Mouse (Mus musculus): Measurements from ENCODE around the gene Rptor.

Rptor gene

DNA sequence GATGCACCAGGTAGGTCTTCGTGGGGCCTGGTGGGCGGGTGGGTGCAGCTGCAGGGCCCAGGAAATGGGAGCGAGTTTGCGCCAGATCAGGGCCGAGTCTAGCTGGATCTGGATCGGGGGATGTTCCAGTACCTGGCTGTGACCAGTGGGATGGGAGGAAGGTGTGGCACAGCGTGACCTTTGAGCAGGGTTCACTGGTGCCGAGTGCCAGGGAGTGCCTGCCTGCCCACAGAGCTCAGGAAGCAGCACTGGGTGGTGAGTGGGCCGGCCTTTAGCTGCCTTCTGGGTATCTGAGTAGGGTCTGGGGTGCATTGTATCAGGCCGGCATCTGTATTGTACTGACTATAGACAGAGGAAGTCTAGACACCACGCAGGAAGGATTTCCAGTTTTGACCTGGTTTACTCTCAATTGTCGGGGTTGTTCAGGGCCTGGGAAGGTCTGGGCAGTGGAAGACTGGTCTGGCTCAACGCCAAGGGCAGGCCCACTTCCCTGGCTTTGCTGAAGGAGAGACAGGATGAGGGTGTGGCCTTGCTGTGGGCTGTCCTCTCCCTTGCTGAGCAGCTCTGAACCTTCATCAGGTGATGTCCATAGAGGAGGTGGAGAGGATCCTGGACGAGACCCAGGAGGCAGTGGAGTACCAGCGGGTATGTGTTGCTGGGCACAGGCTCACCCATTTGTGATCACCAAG is 313.5 kb downstream of the Rptor start:
- DNase-seq, result no peak

DNA sequence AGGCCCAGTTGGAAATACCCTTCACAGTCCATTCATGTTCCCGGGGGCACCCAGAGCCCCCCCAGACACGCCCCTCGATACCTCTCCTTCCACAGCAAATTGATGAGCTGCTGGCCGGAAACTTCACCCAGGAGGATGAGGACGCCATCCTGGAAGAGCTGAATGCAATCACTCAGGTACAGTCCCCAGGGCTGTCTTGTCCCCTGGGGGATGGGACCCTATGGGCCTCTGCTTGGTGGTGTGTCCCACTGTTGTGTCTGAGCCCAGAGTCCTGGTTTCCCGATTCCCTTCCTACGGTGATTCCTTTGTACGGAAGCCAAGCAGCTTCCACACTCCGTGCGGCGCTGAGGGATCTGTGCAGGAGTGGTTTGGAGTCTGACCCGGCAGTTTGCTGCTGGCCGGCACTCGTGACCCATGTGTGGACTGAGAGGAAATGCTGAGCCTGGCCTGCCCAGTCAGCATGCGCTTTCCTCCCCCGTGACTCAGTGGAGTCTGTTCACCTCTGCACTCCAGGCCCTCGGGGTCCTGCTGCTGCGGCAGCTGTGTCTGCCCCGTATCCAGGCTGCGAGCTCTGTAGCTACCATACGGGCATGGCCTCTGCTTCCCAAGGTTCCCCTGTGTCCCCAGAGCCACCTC is 314.2 kb downstream of the Rptor start:
- DNase-seq, result no peak

DNA sequence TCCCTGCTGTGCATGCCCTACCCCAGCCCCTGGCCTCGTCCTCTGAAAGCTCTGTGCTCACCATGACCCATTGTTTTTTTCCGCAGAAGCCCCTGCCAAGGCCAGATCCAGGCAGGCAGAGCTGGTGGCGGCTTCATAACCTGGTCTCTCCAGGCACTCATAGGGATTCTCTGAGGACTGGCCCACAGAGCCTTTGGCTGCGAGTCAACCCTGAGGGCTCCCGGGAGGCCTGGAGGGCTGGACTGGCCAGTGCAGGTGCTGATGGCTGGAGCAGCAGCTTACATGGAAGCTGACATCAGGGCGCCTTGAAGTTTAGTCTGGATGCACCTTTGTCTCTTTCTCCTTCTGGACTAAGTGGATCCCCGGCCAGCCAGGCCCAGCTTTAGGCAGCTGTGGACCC is 315.8 kb downstream of the Rptor start:
- DNase-seq, result no peak

DNA sequence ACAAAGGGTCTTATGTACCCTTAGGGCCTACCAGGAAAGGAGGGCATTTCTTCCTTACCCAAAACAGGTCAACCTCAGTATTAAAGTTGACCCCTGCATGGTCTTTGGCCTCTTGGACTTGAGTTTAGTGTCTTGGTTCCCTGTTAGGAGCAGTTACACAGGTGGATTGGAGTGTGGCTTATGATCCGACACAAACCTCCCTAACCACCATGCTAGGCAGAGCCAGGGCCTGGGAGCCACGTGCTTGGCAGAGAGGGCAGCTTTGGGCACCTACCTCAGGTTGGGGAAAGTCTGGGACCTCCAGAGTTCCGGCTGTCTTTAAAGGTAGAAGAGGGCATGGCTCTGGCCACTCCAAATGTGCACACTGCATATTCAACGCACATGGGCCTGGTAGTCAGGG is 316.7 kb downstream of the Rptor start:
- DNase-seq, result no peak

DNA sequence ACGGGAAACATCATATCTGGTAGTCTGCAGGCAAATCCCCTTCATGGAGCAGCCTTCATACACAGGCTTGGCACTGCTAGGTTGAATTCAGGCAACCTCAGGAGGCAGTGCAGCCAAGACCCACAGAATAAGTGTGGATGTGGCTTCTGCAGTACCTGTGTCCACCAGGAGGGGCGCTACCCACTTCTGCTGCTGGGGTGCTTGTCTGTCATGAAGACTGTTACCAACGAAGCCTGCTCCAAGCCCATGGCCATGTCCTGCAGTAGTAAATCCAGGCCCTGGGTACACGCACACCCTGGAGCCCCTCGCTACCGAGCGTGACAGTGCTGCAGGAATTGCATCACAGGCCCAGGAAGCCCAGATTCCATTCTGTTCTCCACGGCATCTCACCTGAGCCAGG is 317.2 kb downstream of the Rptor start:
- peak; percentile 62 for DNase-seq

DNA sequence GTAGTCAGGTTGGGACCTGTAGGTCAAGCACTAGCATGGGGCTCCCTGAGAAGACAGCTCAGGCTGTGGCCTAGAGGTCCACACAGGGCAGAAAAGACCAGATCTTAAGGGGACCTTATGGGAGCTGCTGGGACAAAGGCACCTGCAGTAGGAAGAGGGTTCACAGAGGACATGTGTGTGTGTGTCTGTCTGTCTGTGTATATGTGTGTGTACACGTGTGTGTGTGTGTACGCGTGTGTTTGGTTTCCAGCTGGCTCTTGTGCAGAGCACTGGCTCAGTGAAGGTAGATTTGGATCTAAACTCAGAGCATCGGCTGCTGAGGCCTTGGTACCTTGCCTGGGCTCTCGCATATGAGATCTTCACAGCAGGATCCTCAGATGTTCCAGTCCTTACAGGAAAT is 318.0 kb downstream of the Rptor start:
- DNase-seq, result no peak

DNA sequence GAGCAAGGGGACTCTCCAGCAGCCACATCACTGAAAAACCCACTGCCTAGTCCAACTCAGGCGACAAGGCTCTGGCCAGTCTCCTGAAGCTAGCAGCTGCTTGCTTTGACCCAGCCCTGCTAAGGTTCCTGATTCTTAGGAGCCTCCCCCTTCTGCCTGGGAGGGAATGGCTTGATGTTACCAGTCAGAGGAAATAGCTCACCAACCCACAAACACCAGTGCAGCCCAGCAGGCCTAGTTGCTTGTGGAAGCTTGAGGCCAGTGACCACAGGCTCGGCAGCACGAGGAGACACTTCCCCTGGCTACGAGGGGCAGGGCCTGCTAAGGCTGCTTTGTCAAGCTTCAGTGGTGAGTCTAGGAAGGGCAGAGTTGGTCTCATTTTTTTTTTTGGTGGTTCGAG is 322.5 kb downstream of the Rptor start:
- no peak for DNase-seq

DNA sequence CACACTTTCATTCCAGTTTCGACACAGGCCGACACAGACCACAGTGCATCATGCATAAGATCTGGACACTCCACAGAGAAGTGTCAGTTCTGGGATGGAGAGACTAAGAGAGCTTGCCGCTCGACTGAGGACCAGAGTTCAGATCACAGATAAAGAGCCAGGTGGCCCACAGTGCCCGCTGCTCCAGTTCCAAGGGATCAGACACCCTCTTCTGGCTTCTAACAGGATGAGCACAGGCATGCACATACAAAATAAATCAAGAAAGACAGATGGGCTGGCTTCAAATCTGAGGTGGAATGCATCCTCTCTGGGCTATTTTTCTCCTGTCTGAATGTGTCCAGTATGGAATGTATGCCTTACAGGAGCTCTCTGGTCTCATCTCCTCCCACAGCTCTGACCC is 324.1 kb downstream of the Rptor start:
- DNase-seq, result no peak

DNA sequence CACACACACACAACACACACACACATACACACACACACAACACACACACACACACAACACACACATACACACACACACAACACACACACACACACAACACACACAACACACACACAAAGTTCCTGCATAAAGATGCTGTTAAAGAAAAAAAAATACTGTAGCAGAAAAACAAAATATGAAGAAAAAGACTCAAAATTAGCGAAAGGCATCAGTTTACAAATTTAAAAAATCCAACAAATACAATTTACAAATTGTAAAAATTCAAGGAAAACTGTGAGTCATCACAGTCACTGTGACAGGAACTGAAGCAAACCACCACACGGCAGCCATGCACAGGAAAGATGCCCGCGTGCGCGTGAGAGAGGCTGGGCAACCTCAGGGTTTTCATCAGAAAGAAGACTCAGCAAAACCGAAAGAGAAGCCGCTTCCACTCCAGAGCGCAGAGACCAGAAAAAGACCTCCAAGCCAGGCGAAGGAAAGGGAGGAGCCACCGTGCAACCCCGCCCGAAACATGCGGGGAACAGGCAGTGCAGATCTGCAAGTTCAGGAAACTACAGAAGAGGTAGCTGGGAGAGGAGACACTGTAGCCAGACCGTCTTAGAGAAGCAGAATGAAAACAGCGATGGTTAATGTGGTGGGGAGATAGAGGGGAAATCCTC is 325.4 kb downstream of the Rptor start:
- DNase-seq, result no peak

DNA sequence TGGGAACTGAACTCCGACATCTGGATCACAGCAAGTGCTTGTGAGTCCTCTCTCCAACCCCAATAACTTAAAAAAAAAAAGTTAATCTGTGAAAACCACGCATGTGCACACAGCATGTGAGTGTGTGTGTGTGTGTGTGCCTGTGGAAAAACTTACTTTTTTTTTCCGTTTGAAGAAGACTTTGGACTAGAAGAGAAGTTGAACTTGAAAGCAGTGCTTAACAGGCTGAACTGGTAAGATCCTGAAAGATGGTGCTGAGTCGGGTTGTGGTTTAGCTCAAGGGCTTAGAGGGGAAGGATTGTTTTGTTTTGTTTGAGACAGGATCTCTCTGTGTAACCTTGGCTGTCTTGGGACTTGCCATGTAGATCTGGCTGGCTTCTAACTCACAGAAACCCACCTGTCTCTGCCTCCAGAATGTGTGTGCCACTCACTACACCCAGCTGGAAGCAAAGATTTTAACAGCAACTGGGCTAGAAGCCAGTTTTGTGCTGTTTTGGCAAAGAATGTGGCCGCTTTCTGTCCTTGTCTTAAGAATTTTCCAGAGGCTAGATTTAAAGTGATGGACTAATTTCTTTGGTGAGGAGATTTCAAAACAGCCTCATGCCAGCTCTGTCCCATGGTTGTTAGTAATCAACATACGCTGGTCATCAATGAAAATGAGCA is 327.0 kb downstream of the Rptor start:
- no peak for DNase-seq

DNA sequence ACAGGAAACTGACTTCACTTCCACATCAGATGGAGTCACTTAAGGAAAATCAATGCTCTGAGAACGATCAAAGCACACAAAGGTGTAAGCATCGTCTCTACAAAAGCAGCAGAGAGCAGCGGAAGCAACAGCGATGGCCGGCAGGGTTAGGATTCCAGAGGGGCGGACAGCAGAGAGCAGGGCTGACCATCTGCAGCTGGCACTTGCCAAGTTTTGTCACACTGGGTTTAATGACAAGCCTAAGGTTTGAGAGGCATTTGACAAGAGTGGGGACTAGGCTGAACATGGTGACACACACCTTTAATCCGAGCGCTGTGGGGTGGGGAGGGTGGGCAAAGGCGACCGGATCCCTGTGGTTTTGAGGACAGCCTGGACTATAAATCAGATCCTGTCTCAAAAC is 329.1 kb downstream of the Rptor start:
- DNase-seq, result no peak

DNA sequence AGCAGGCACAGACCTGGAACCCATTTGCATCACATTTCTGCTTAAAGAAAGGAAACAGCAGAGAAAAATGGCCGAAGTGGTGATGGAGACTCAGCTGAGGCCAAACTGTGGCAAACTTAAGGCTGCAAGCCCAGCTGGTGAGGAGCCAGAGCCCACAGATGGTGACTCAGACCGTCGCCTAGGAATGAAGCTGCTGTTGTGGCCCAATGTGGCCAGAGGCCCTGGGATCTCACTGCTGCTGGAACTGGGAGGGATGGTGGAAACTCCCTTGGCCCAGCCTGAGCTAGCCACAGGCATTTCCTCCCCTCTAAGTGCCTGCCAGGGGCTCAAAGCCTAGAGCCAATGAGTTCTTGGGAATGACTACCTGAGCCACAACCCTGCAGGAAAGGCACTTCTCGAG is 330.4 kb downstream of the Rptor start:
- no peak for DNase-seq

DNA sequence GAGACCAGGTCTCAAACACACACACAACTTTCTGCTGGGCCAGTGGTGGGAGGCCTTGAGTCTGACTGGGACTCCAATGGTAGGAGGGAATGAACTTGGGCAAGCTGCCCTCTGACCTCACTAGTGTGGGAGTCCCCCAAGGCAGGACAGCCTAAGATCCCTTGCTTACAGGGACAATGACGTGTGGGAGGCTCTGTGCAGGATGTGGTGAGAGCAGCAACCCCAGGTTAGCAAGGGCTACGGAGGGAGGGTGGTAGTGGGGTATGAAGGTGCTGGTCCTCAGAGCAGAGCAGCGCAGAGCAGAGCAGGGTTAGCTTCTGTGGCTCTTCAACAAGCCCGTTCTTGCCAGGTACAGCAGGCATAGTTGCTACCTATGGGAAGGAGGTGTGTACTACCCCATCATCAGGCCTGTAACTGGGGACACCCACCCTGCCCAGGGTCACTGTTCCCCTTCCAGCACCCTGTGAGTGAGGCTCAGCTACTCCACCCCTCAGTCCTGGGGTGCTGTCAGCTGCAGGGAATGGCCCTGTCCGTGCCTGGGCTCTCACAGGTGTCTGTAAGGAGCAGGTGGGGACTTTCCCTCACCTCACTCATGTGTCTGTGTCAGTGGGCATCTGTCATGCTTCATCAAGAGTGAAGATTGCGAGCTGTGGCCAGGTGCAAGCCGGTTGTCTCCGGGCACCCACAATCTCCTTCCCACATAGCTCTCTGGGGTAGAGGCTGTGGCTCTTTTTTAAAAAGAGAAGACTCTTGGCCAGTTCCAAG is 331.3 kb downstream of the Rptor start:
- no peak for DNase-seq

DNA sequence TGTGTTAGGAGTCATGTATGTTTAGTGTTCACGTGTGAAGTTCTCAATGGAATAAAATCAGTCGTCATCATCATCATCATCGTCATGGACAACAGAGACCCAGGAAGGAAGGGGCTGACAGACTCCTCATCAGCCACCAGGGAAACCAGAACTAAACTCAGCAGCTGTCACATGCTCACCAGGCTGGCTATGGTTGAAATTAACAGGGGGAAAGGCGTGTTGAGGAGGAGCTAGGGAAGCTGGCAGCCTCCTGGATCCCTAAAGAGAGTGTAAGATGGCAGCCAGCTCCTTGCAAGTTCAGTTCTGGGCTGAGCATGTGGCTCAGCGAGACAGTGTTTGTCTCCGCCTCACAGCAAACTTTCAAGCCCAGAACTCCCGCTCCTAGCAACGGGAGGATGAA is 332.1 kb downstream of the Rptor start:
- no peak for DNase-seq

DNA sequence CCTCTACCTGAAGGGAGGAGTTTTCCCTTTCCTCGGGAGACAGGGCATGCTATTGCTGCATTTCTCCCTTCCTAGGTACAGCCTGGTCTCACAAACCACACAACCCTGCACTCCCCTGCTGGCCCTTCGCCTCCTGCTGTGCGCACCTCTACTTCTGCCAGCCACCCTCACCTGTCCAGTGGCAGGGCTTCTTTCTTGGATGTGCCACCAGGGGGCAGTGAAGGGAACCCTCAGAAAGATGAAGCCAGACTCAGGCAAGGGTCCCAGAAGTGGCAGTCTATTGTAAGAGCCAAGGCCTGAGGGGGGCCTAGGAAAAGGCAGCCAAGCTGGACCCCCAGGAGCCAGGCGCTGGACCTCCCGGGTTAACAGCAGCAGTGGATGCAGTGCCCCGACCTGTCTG is 332.8 kb downstream of the Rptor start:
- DNase-seq, result peak; percentile 71

DNA sequence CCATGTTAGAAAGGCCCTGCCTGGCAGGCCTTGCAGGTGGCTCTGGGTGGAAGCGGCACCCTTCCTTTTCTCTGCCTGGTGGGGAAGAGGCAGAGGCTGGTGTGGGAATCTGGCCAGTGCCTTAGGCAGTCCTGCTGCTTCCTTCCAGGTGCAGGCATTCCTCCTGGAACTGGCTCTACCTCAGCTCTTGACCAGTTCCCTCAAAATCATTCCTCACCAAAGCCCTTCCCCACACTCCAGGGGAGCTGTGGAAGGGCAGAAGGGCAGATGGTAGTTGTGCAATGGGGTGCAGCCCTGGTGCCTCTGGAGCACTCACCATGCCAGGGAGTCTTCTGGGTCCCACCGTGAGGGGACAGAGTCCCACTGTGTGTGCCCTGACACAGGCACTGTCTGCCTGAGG is 333.8 kb downstream of the Rptor start:
- no peak for DNase-seq

DNA sequence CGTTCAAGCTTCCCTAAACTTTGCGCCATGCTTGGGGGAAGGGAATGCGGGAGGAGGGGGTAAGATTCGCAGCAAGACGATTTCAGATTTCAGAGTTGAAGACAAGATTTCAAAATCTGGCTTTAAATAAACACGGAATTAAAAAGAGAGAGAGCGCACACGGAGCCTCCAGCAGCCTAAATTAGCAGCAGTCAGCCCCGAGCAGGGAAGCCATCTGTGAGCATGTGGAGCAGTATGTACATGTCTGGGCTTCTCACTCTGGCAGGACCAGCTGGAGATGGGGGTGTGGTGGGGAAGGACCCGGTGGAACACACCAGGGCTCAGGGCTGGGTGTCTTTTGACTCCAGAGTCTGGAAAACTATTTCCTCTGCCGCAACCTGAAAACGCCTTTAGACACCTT is 334.5 kb downstream of the Rptor start:
- DNase-seq, result no peak

DNA sequence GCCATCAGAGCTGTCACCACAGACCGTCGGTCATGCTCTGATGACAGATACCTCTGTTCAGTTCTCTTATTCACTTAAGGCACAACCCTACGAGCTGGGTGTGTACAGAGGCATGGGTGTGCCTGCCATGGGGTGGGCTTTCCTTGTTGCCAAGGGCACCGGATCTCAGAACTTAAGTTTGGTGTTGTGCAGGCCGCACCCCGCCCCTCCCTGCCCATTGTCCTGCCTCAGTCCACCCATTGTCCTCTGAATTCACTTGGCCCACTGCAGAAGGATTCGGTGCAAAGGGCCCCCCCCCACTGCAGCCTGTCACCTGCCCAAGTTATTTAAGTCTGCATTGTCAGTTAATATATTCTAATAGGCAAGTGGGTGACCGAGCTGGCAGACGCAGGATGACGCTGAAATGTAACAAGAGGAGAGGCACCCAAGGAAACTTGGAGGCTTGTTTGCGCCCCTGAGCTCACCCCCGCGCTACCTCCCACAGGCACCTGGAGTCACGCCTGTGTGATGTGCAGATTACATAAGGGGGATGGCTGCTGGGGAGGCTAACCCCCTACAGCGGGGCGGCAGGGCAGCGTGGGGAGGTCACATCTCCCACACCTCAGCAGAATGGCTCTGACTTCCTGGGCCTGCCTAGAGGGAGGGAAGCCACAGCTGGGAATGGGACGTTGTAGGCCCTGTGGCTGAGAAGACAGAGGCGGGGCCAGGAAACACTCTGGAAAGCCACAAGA is 335.2 kb downstream of the Rptor start:
- DNase-seq, result no peak

DNA sequence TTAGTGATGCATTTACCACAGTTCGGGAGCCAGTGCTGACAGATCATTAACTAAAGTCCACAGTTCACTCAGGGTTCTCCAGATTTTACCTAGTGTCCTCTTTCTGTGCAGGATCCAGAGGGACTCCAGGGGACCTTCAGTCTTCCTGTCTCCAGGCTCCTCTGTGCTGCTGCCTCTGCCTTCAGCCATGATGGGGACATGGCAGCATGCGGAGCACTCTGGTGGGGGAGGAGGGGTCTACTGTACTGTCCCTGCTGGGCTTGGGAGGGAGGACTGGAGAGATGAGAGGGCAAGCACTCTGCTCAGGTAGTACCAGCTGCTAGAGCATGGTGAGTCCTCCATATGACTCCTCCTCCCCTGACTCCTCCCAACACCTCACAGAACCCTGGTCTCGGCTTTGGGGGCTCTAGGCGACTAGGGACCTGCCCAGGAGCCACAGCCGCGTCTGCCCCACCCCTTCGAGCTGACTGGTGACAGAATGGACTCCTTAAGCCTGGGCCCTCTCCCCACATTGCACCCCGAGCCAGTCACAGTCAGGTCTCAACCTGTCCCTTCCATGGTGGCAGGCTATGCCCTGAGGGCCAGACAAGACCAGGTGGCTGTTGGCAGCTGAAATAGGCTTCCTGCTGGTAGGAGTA is 336.5 kb downstream of the Rptor start:
- no peak for DNase-seq

DNA sequence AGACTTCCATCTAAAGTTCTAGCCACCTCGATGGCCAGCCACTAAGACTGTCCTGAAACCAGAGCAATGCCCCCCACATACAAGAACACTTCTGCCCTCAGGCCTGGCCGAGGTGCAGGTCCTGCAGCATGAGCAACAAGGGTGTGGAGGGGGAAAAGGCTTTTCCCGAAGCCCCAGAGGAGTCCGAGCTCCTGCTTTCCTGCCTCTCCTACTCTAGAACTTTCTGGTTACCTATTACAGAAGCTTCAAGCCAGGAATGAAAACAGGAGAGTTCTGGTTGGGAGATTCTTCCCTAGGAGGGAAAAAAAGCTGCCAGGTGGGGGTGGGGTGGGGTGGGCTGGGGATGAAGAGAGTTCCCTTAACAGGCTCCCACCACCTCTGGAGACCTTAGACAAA is 337.0 kb downstream of the Rptor start:
- DNase-seq, result no peak

DNA sequence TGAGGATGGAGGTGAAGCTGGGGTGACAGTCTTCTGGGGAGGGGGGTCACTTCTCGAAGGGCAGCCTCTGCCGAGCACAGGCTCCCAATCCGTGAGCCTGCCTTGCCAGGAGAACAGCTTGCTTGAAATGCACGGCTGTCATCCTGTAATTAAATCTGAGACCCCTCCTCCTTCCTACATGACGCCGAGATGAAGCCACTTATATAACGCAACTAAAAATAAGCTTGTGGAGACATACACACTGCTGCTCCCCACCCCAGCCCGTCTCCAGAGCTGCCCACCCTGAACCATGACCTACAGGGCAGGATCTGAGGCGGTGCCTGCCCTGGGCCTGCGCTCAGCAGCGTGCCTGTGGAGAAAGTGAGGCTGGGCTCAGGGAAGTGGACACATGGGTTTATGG is 337.4 kb downstream of the Rptor start:
- no peak for DNase-seq

DNA sequence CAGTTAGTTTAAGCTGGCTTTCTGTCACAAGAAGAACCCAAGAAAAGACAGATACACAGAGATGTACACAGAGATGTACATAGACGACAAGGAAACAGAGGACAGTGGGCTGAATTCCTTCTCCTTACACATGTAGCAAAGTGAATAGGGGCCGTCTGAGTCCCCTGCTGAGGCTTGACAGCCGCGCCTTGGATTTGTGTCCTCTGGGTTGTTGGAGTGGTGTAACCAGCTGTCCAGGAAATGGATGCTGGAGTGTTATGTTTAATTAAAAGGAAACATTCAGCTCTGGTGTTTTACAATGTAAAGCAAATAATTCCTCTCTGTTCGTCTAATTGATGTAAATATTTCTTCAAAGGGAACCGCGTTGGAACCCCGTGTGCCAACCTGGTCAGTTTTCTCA is 339.1 kb downstream of the Rptor start:
- DNase-seq, result no peak

Measured in cerebellum, adult 11 months (tissue).